Mouse (Mus musculus) cerebellum, adult 18-20 months (tissue): ENCODE results near the gene Gsk3a.
A peak's percentile ranks its signal among the peaks of the same experiment; 100 is the strongest.

ENCODE experiments used
- DNase-seq, 2 experiments: peaks; one replicate each; pipeline ENCODE4 v3.0.0; 2021

Gene Gsk3a

DNA sequence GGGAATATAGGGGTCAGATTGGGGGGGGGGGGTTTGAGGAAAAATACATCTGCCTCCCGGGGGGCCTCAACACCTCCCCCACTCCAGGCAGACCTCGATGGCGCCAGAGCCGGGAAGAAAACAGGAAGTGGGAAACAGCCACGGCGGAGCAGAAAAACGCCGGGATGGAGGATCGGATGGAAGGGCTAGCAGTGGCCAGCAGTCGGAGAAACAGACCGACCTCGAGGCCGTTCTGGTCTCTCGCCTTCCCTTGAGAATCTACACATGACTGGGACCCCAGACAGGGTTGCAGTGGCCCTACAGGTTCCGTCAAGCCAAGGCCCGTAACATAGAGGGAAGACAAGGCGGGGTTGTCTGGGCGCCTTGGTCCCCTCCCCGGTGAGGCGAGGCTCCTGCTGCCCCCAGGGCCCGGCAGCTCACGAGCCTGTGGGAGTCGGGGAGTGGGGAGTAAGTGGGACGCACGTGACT lies 11.2 kb upstream of the Gsk3a start:
- no peak for DNase-seq

GRCm38 (mm10) chr7:25248018-25248647 lies 10.5 kb upstream of the Gsk3a start:
- peak; percentile 51 to 52 for DNase-seq

- DNase-seq, result no peak
Measured at GRCm38 (mm10) chr7:25247498-25247897, 9.8 kb upstream of the Gsk3a start.

DNA sequence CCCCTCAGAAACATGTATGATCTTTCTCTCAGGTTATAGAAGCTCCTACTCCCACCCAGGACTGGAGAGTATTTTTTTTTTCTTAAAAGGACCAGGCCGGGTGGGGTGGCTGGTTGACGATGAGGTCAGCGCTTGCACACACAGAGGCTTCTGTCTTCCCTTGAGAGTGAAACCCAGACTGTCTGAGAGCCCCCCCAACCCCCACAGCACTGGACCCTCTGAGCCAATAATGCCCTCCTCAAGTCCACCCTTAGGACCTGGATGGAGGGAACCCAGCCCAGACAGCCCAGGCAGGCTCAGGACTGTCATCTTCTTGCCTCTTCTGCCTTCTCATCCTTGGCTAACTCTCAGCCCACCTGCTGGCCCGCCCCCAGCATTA lies 9.1 kb upstream of the Gsk3a start:
- no peak for DNase-seq

- DNase-seq, result peak in 1 of 2 experiments; percentile 54
Measured at GRCm38 (mm10) chr7:25246079-25246758, 8.6 kb upstream of the Gsk3a start.

DNA sequence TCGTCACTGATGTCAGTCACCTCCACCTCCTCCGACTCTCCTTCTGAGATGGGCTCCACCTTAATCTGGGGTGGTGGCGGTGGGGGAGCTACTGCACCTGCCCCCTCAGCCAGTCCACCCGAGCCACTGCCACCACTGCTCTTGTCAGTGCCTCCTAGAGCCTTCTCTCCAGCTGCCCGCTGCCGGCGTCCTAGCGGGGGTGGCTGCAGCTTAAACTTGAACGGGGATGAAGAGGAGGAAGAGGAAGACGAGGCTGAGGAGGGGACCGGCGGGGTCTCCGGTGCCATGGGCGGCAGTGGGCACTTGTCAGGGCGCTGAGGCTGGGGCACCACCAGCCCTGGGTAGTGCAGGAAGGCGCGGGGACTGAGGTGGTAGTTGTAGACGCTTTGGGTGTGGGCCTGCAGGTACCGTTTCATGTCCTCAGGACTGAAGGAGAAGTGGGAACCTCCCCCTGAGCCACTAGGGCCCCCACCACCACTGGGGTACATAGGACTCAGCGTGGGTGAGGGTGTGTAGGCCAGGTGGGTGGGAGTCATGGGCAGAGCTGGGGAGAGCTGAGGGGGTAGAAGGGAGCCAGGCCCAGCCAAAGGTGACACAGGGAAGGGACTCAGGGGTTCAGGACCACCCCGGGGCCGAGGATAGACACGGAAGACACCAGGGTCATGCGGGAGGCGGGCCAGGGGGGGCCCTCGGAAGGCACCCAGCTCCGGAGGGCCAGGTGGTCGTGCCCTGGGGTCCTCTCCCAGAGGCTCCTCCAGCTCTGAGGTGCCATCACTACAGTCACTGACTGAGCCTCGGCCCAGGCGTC lies 7.1 kb upstream of the Gsk3a start:
- DNase-seq, result no peak

DNA sequence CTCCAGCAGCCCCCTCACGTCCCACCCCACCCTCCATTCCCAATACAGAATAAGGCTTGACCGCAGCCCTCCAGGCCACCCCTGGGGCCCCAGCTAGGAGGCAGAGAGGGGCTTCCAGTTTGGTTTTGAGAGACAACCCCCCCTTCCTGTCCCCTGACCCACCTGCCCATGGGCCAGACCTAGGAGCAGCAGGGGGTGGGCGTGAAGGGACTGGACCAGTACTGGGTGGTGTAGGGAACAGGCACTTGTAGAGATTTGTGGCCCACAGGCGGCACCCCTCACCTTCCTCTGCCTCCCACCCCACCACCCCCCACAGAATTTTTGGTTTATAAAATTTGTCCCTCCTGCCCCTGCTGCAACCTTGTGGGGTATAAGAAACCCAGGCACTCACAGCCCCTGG lies 5.7 kb upstream of the Gsk3a start:
- DNase-seq, result no peak

GRCm38 (mm10) chr7:25241062-25241461 lies 3.4 kb upstream of the Gsk3a start:
- DNase-seq, result peak; percentile 53 to 54

DNA sequence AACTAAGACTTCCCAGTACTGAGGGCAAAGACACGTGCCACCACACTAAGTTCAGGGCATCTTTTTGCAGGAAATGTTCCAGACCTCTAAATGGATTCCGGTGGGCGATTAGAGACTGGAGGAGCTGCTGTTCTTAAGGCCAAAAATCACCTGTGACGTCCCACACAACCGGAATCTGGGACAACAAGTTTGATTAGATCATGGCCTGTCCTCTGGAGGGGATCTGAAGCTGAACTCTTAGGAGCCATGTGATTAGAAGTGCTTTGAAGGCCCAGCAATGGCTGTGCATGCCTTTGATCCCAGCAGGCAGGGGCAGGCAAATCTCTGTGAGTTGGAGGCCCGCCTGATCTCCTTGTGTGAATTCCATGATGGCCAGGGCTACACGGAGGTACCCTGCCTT lies 3.0 kb upstream of the Gsk3a start:
- DNase-seq, result no peak

GRCm38 (mm10) chr7:25238829-25239623 lies 1.4 kb upstream of the Gsk3a start:
- DNase-seq, result peak; percentile 84 to 93

GRCm38 (mm10) chr7:25238015-25238706 lies 510 bp upstream of the Gsk3a start:
- peak; percentile 94 to 98 for DNase-seq

DNA sequence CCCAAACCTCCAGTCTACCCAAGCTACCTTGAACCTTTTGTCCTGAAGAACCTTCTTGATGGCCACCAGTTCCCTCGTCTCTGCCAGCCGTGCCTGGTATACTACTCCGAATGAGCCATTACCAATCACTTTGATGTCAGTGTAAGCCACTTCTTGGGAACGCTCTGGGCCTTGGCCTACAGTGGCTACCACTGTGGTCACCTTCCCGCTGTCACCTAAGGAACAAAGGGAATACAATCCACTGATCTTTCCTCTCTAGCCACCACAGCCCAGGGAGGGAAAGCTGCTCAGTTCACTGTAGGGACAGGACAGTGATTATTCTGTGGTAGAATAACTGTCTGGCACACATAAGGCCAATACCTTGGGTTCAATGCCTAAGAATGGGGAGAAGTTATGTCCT lies 2.1 kb downstream of the Gsk3a start:
- DNase-seq, result peak in 1 of 2 experiments; percentile 4

DNA sequence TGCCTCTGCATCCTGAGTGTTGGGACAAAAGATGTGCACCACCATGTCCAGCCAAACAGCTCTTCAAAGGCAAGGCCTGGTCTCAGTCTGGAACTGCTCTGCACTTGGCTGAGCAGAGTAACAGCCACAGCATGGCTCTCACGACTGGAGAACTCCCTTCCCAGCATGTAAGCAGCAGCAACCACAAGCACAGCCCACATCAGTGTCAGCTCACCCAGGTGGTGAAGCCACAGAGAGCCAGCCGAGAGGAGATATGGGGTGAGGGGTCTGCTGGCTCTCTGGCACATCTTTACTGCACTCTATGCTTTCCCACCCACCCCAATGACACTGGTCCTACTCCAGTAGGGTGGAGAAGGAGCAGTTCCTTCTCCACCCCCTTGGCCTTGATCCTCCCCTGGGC lies 4.6 kb downstream of the Gsk3a start:
- DNase-seq, result no peak

DNA sequence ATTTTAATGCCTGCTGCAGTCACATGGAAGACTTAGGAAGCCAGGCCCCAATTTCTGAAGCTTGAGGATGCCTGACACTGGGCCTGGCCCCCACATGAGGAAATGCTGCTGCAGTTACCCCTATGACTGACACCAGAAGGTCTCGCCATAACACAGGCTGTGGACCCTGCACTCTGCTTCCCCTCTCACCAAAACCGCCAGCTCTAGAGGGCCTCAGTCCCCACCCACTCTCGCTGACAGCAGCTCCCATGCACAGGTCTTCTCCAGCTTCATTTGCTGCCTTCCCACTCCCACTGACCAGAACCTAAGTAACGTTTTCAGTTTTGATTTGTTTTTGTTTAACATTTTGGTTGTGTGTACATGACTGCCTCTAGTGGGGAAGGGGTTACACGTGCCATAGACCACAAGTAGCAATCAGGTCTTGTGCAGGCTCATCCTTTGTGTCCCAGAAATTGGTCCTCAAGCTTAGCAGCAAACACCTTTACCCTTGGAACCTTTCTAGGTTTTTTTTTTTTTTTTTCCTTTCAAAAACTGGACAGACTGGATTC lies 5.5 kb downstream of the Gsk3a start:
- DNase-seq, result no peak

GRCm38 (mm10) chr7:25230690-25231285 lies 6.9 kb downstream of the Gsk3a start:
- DNase-seq, result no peak

DNA sequence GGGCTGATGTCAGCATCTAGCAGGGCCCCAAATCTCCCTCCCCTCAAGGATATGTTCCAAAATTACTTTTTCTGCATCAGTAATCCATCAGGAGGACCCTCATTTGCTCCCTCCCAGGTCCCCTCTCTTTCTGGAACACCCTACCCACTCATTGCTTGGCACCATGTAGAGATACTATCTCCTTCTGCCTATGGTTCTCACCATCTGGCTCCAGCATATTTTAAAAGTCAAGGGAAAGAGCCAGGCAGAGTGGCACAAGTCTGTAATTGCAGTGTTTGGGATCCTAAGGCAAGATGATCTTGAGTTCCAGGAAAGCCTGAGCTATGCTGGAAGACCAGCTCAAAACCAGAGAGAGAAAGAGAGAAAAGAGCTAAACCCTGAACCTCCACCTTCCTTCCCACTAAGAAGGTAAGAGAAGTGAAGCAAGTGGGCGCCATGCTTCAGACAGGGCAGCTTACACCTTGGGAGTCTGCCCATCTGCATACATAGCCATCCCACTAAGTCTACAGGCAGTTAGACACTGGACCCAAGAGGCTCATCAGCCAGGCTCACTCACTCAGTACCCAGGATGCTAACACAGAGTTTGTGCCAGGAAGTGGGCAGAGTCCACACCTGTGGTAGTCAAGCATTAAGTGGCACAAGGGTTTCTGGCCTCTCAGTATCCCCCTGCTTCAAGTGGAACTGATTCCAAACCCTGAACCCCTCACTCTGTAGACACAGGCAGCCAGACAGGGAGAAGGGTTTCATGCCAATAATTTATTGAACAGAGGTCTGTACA lies 9.9 kb downstream of the Gsk3a start:
- no peak for DNase-seq

GRCm38 (mm10) chr7:25222275-25222967 lies 15.2 kb downstream of the Gsk3a start:
- DNase-seq, result no peak

GRCm38 (mm10) chr7:25221102-25221883 lies 16.4 kb downstream of the Gsk3a start, which contains the start of gene Zfp526:
TSS of gene Zfp526 (plus strand) at chr7:25221425.
- DNase-seq, result peak; percentile 97 to 99

DNA sequence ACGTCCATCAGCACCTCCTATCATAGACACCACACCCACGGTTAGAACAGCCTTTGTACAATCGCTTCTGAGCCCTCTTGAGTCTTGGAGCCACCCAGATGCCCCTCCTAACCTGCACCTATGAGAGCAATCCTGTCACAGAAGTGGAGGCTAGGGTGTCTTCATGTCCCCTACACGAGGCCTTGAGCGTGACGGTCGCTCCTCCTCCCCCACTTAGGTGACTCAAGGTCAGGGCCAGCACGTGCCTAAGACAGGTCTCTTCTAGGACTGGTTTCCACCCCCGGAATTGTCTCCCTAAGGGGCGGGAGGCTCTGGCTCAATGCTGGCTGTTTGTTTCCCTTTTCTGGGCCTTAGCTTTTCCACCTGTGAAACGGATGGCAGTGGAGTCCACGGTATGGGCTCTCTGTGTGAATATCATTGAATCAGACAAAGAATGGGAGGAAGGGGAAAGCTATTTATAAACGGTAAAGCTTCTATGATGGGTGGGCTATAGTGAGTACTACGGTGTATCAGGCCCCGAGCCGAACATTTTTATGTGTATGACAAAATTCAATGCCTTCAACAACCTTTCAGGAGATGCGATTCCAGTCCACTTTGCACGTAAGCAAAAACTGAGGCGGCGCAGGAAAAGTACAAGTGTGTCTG lies 17.1 kb downstream of the Gsk3a start, which contains the start of gene Dedd2:
Gene Dedd2, minus strand, starts transcription at position 159 of the 645 bp plus-strand sequence.
- peak; percentile 37 to 44 for DNase-seq
